Mouse (Mus musculus) hindbrain, embryonic 13.5 days (tissue): Measurements from ENCODE around the gene Aspg. TPM values are rescaled to one million over a fixed set of nuclear protein-coding genes. Genes with fewer than 3 reads are reported as not detected.

Experiments used
- ATAC-seq: fragments of 200-750 bp; cut with Nextera tagmentation; 2 replicates; pipeline ENCODE4 v1.8.0; 2017; ENCODE audit warnings: moderate TSS enrichment; ENCODE audit not compliant: low FRiP score
- H3K27ac ChIP-seq: fragments of 300-500 bp; sonication (generic); 2 replicates; pipeline ENCODE4 v1.5.1; 2015; ENCODE audit warnings: inconsistent platforms, mild to moderate bottlenecking, moderate library complexity
- H3K27me3 ChIP-seq: fragments of 300-500 bp; sonication (generic); 2 replicates; pipeline ENCODE4 v1.6.1; 2015; ENCODE audit warnings: mild to moderate bottlenecking, inconsistent platforms
- H3K36me3 ChIP-seq: fragments of 300-500 bp; sonication (generic); 2 replicates; pipeline ENCODE4 v1.6.1; 2015; ENCODE audit warnings: mild to moderate bottlenecking, inconsistent platforms
- H3K4me1 ChIP-seq: fragments of 300-500 bp; sonication (generic); replicated peaks from 2 replicates; pipeline ENCODE4 v1.6.1; 2015; ENCODE audit warnings: inconsistent platforms
- H3K4me2 ChIP-seq: fragments of 300-500 bp; sonication (generic); 2 replicates; pipeline ENCODE4 v1.6.1; 2015; ENCODE audit warnings: inconsistent platforms, mild to moderate bottlenecking, moderate library complexity
- H3K4me3 ChIP-seq: fragments of 300-500 bp; sonication (generic); 2 replicates; pipeline ENCODE4 v1.5.1; 2015; ENCODE audit warnings: mild to moderate bottlenecking, inconsistent platforms
- H3K9ac ChIP-seq: fragments of 300-500 bp; sonication (generic); 2 replicates; pipeline ENCODE4 v1.6.1; 2015; ENCODE audit warnings: mild to moderate bottlenecking, inconsistent platforms
- H3K9me3 ChIP-seq: fragments of 300-500 bp; sonication (generic); 2 replicates; pipeline ENCODE4 v1.6.1; 2016; ENCODE audit warnings: inconsistent platforms
- WGBS: fragments of 180-500 bp; shearing (Covaris S2); methylation state at CpG from one replicate; pipeline ENCODE4 v1.1.7; 2015; 5-methylcytosine and 5-hydroxymethylcytosine counted together
- polyA plus RNA-seq: library from polyadenylated mRNA; unstranded; fragments of >200 nt; fragmentation: Nextera tagmentation; extraction: Ambion mirVana; gene quantifications from 2 replicates; pipeline ENCODE4 v1.2.1, GENCODE M21; 2015

Gene Aspg
- polyA plus RNA-seq, 1 experiment from 2014 or later: 0.27 TPM

- no peak overlapping the region for H3K9ac ChIP-seq
- H3K4me3 ChIP-seq: no peak overlapping the region
- H3K4me2 ChIP-seq: no peak overlapping the region
- no peaks in the 10 kb centered on the region for H3K36me3 ChIP-seq
- no peaks in the 10 kb centered on the region for H3K9me3 ChIP-seq
- H3K27me3 ChIP-seq: peaks cover 39% of the 10 kb centered on the region
- H3K27ac ChIP-seq: no peak overlapping the region
- 85% methylated on average over 7 of the region's 7 CpGs for WGBS
- no peak for ATAC-seq
- H3K4me1 ChIP-seq: 0 out of 2 replicates have a peak, but pooled peaks cover 6% of the 10 kb centered on the region
These were observed 11.2 kb downstream of the Aspg start for GRCm38 (mm10) chr12:112117649-112118048.

GRCm38 (mm10) chr12:112121188-112121587 lies 14.7 kb downstream of the Aspg start:
- ATAC-seq: no peak
- Histone ChIP-seq H3K27ac (no peak overlapping the region), H3K36me3 (no peaks in the 10 kb centered on the region), H3K9me3 (no peaks in the 10 kb centered on the region), H3K4me1 (no peaks in the 10 kb centered on the region), H3K4me3 (no peak overlapping the region), H3K9ac (no peak overlapping the region), H3K4me2 (no peak overlapping the region), H3K27me3 (peaks cover 33% of the 10 kb centered on the region; the same call in 1 of the 2 replicates)
- WGBS: 88% methylated on average over 3 of the region's 3 CpGs

- H3K4me1 ChIP-seq: peaks cover 22% of the 10 kb centered on the region
- no peak overlapping the region for H3K27ac ChIP-seq
- no peaks in the 10 kb centered on the region for H3K9me3 ChIP-seq
- WGBS: 87% methylated on average over 14 of the region's 14 CpGs
- no peaks in the 10 kb centered on the region for H3K36me3 ChIP-seq
- peaks cover 63% of the 10 kb centered on the region for H3K27me3 ChIP-seq
- no peak overlapping the region for H3K4me3 ChIP-seq
- no peak overlapping the region for H3K4me2 ChIP-seq
- no peak overlapping the region for H3K9ac ChIP-seq
- ATAC-seq: no peak
These were observed 19.4 kb downstream of the Aspg start for GRCm38 (mm10) chr12:112125903-112126302.

- H3K4me1 ChIP-seq: peaks cover 24% of the 10 kb centered on the region
- H3K27ac ChIP-seq: no peak overlapping the region
- no peak for ATAC-seq
- no peaks in the 10 kb centered on the region for H3K9me3 ChIP-seq
- WGBS: 63% methylated on average over 14 of the region's 14 CpGs
- H3K4me3 ChIP-seq: no peak overlapping the region
- H3K4me2 ChIP-seq: no peak overlapping the region
- H3K9ac ChIP-seq: no peak overlapping the region
- H3K27me3 ChIP-seq: peaks cover 70% of the 10 kb centered on the region
- H3K36me3 ChIP-seq: no peaks in the 10 kb centered on the region
These were observed 20.6 kb downstream of the Aspg start for GRCm38 (mm10) chr12:112126931-112127635.

GRCm38 (mm10) chr12:112128526-112128925 lies 22.0 kb downstream of the Aspg start:
- Histone ChIP-seq H3K4me2 (no peak overlapping the region), H3K9ac (no peak overlapping the region), H3K27me3 (peaks cover 78% of the 10 kb centered on the region), H3K4me3 (no peak overlapping the region), H3K27ac (no peak overlapping the region), H3K36me3 (no peaks in the 10 kb centered on the region), H3K4me1 (peaks cover 24% of the 10 kb centered on the region), H3K9me3 (no peaks in the 10 kb centered on the region)
- no peak for ATAC-seq
- 82% methylated on average over 4 of the region's 4 CpGs for WGBS

- Histone ChIP-seq H3K36me3 (no peaks in the 10 kb centered on the region), H3K27ac (no peak overlapping the region), H3K27me3 (peaks cover 81% of the 10 kb centered on the region), H3K9me3 (no peaks in the 10 kb centered on the region), H3K9ac (no peak overlapping the region), H3K4me3 (no peak overlapping the region), H3K4me1 (peaks cover 24% of the 10 kb centered on the region), H3K4me2 (no peak overlapping the region)
- ATAC-seq: no peak
- 58% methylated on average over 6 of the region's 6 CpGs for WGBS
These were observed 22.9 kb downstream of the Aspg start for GRCm38 (mm10) chr12:112129300-112129856.

GRCm38 (mm10) chr12:112130161-112130860 lies 23.8 kb downstream of the Aspg start:
- H3K27ac ChIP-seq: no peak overlapping the region
- H3K36me3 ChIP-seq: no peaks in the 10 kb centered on the region
- H3K4me3 ChIP-seq: peak overlapping the region; percentile 58
- peak overlapping the region; percentile 76 for H3K9ac ChIP-seq
- H3K9me3 ChIP-seq: no peaks in the 10 kb centered on the region
- H3K27me3 ChIP-seq: peaks cover 84% of the 10 kb centered on the region
- 1% methylated on average over 60 of the region's 79 CpGs for WGBS
- peak; percentile 47; the same call in 1 of the 2 replicates for ATAC-seq
- peak overlapping the region; percentile 91 for H3K4me2 ChIP-seq
- peaks cover 24% of the 10 kb centered on the region for H3K4me1 ChIP-seq

GRCm38 (mm10) chr12:112130957-112131356 lies 24.5 kb downstream of the Aspg start:
- peaks cover 87% of the 10 kb centered on the region for H3K27me3 ChIP-seq
- 11% methylated on average over 30 of the region's 32 CpGs for WGBS
- peak overlapping the region; percentile 91 for H3K4me2 ChIP-seq
- peak overlapping the region; percentile 76; the same call in 1 of the 2 replicates for H3K9ac ChIP-seq
- H3K9me3 ChIP-seq: no peaks in the 10 kb centered on the region
- no peak for ATAC-seq
- H3K4me1 ChIP-seq: peaks cover 24% of the 10 kb centered on the region
- no peak overlapping the region for H3K27ac ChIP-seq
- H3K4me3 ChIP-seq: peak overlapping the region; percentile 58
- H3K36me3 ChIP-seq: no peaks in the 10 kb centered on the region

- Histone ChIP-seq H3K27ac (no peak overlapping the region), H3K9ac (no peak overlapping the region), H3K9me3 (no peaks in the 10 kb centered on the region), H3K27me3 (peaks cover 76% of the 10 kb centered on the region), H3K4me2 (no peak overlapping the region), H3K36me3 (no peaks in the 10 kb centered on the region), H3K4me1 (peaks cover 27% of the 10 kb centered on the region), H3K4me3 (no peak overlapping the region)
- WGBS: 12% methylated on average over 5 of the region's 5 CpGs
- no peak for ATAC-seq
These were observed 33.8 kb downstream of the Aspg start for GRCm38 (mm10) chr12:112140231-112140630.

- WGBS: 59% methylated on average over 7 of the region's 7 CpGs
- Histone ChIP-seq H3K27me3 (peaks cover 76% of the 10 kb centered on the region), H3K36me3 (no peaks in the 10 kb centered on the region), H3K9me3 (no peaks in the 10 kb centered on the region), H3K4me2 (no peak overlapping the region), H3K27ac (no peak overlapping the region), H3K4me3 (no peak overlapping the region), H3K9ac (no peak overlapping the region), H3K4me1 (peaks cover 32% of the 10 kb centered on the region)
- no peak for ATAC-seq
These were observed 34.3 kb downstream of the Aspg start for GRCm38 (mm10) chr12:112140745-112141144.

- Histone ChIP-seq H3K36me3 (no peaks in the 10 kb centered on the region), H3K9ac (no peak overlapping the region), H3K4me3 (no peak overlapping the region), H3K4me1 (peaks cover 37% of the 10 kb centered on the region), H3K27ac (no peak overlapping the region), H3K9me3 (no peaks in the 10 kb centered on the region), H3K27me3 (peaks cover 78% of the 10 kb centered on the region), H3K4me2 (no peak overlapping the region)
- WGBS: 10% methylated on average over 6 of the region's 6 CpGs
- no peak for ATAC-seq
These were observed 34.8 kb downstream of the Aspg start for GRCm38 (mm10) chr12:112141300-112141699.

GRCm38 (mm10) chr12:112143116-112143832 lies 36.8 kb downstream of the Aspg start:
- H3K4me2 ChIP-seq: peak overlapping the region; percentile 87
- H3K36me3 ChIP-seq: no peaks in the 10 kb centered on the region
- 4% methylated on average over 14 of the region's 14 CpGs for WGBS
- H3K9me3 ChIP-seq: no peaks in the 10 kb centered on the region
- peaks cover 79% of the 10 kb centered on the region for H3K27me3 ChIP-seq
- peak overlapping the region; percentile 55 for H3K4me3 ChIP-seq
- no peak for ATAC-seq
- peak overlapping the region; percentile 77 for H3K9ac ChIP-seq
- 0 out of 2 replicates have a peak overlapping the region, but pooled peaks have one; percentile 72 for H3K27ac ChIP-seq
- H3K4me1 ChIP-seq: peaks cover 54% of the 10 kb centered on the region
